Comparison of ENCODE assay signal across 29 mouse cellular contexts in the genomic region with DNA sequence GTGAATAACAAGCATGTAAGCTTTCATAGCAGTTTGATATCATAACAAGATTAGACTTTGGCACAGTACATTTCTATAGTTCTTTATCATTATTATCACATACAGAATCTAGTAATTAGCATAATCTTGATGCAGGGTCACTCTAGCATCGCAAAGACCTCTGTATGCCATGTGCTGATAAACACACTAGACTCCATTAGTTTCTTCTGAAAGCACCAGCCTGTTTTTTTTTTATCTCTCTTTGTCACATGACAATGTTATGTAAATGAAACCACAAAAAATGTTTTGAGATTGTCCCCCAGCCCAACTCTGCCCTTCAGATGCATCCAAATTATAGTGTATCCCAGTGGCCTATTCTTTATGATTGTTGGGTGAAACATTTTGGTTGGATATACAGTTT. TPM values are rescaled to one million over a fixed set of nuclear protein-coding genes. Genes with fewer than 3 reads are reported as not detected.
"Had no signal": no experiment of that assay in that cellular context is flagged by ENCODE, and none has a peak within 500 bp of the region (broad histone marks: within the 10 kb centered on the region; RNA-seq: fewer than 3 reads in every experiment).

No protein-coding gene starts in this region.

- H3K4me1 ChIP-seq: limb, embryonic 10.5 days; limb, embryonic 13.5 days; midbrain, embryonic 10.5 days; midbrain, embryonic 13.5 days had no signal

- DNase-seq: kidney, adult 2 months; kidney, postnatal 25 days; layer of hippocampus, adult 9-11 months; lung, embryonic 14.5 days; right cerebral cortex, adult 18-20 months; right cerebral cortex, postnatal 14 days; right cerebral cortex, postnatal 4 days; thymus, adult 2 months; thymus, postnatal 14 days; thymus, postnatal 4 days had no signal

- H3K9me3 ChIP-seq: limb, embryonic 10.5 days; limb, embryonic 13.5 days; midbrain, embryonic 10.5 days; midbrain, embryonic 13.5 days had no signal

- ATAC-seq: lung, postnatal 0 days; midbrain, embryonic 13.5 days; midbrain, embryonic 16.5 days had no signal

- H3K4me2 ChIP-seq: limb, embryonic 13.5 days; lung, embryonic 14.5 days; midbrain, embryonic 13.5 days had no signal

- H3K27ac ChIP-seq: kidney, postnatal 0 days; layer of hippocampus, adult 2 months; limb, embryonic 10.5 days; limb, embryonic 13.5 days; macrophage; midbrain, embryonic 10.5 days; midbrain, embryonic 13.5 days; stomach, postnatal 0 days had no signal

- H3K9ac ChIP-seq: limb, embryonic 13.5 days; lung, embryonic 14.5 days; midbrain, embryonic 13.5 days had no signal

- H3K4me3 ChIP-seq: layer of hippocampus, adult 2 months; limb, embryonic 10.5 days; limb, embryonic 13.5 days; midbrain, embryonic 10.5 days; midbrain, embryonic 13.5 days had no signal

- H3K27me3 ChIP-seq: limb, embryonic 13.5 days; midbrain, embryonic 13.5 days had no signal

- H3K36me3 ChIP-seq: limb, embryonic 10.5 days; limb, embryonic 13.5 days; midbrain, embryonic 10.5 days; midbrain, embryonic 13.5 days had no signal

RNA-seq across cellular contexts. Expression of gene Ccr1, which starts 20.7 kb away (rescaled TPM):
- total RNA-seq: left cerebral cortex, adult 18-20 months had no signal

RNA-seq across cellular contexts. Expression of gene Ccr1l1, which starts 30.4 kb away (rescaled TPM):
- total RNA-seq: layer of hippocampus, adult 2 months; layer of hippocampus, postnatal 25 days; left cerebral cortex, adult 18-20 months; left cerebral cortex, postnatal 25 days; liver, adult 2 months had no signal
- polyA plus RNA-seq: kidney, embryonic 14.5 days; kidney, postnatal 0 days; large intestine, adult 2 months; limb, embryonic 10.5 days; limb, embryonic 13.5 days; lung, embryonic 14.5 days; lung, postnatal 0 days; midbrain, embryonic 10.5 days; midbrain, embryonic 13.5 days; midbrain, embryonic 16.5 days; neural tube, embryonic 11.5 days; neural tube, embryonic 14.5 days; stomach, embryonic 14.5 days; stomach, postnatal 0 days; thymus, adult 2 months had no signal
